In genomic region chr7:63956981-63957713, GRCm38 (mm10) we compare ENCODE assay signal across 7 mouse cellular contexts. TPM values are rescaled to one million over a fixed set of nuclear protein-coding genes. Genes with fewer than 3 reads are reported as not detected.
DNase-seq lines count a peak whose midpoint lies in the region; ATAC-seq lines count a peak whose summit lies in the region.

No protein-coding gene starts in this region.

- H3K36me3 ChIP-seq in forebrain, embryonic 10.5 days (replicated peaks), result no peaks in the 10 kb centered on the region
- H3K36me3 ChIP-seq in midbrain, embryonic 13.5 days, result no peaks in the 10 kb centered on the region

- 5% methylated on average over 16 of the region's 16 CpGs for WGBS in forebrain, embryonic 10.5 days
- WGBS in midbrain, embryonic 13.5 days, result 6% methylated on average over 16 of the region's 16 CpGs

- peak overlapping the region; percentile 41 for H3K4me3 ChIP-seq in forebrain, embryonic 10.5 days
- no peak overlapping the region for H3K4me3 ChIP-seq in midbrain, embryonic 13.5 days (replicated peaks)

- ATAC-seq in midbrain, embryonic 13.5 days, result peak; percentile 93

- H3K9me3 ChIP-seq in forebrain, embryonic 10.5 days, result no peaks in the 10 kb centered on the region
- no peaks in the 10 kb centered on the region for H3K9me3 ChIP-seq in midbrain, embryonic 13.5 days

- peak; percentile 27 for DNase-seq in ovary, postnatal 36 days (ENCODE audit: low spot score)
- DNase-seq in ovary, postnatal 10 days (ENCODE audit: low spot score), result no peak
- DNase-seq in forebrain, embryonic 10.5 days (ENCODE audit: extremely low spot score, low spot score), result peak; percentile 84
- peak; percentile 74 for DNase-seq in left cerebral cortex, adult 11 months (ENCODE audit: low spot score)
- peak; percentile 50 to 51 for DNase-seq in thymus, postnatal 10 days (ENCODE audit: low spot score in 2 of 2)
- no peak for DNase-seq in adrenal gland, adult 18-20 months (ENCODE audit: low spot score in 2 of 2)

- 0 out of 2 replicates have a peak overlapping the region, but pooled peaks have one; percentile 10 for H3K9ac ChIP-seq in midbrain, embryonic 13.5 days (replicated peaks)

- H3K27me3 ChIP-seq in forebrain, embryonic 10.5 days (ENCODE audit: poor library complexity, severe bottlenecking), result no peaks in the 10 kb centered on the region
- H3K27me3 ChIP-seq in midbrain, embryonic 13.5 days, result no peaks in the 10 kb centered on the region

- peak overlapping the region; percentile 97 for H3K27ac ChIP-seq in forebrain, embryonic 10.5 days
- peak overlapping the region; percentile 95 for H3K27ac ChIP-seq in midbrain, embryonic 13.5 days

- H3K4me2 ChIP-seq in midbrain, embryonic 13.5 days (replicated peaks), result peak overlapping the region; percentile 22; the same call in 1 of the 2 replicates

- peaks cover 46% of the 10 kb centered on the region for H3K4me1 ChIP-seq in forebrain, embryonic 10.5 days
- peaks cover 50% of the 10 kb centered on the region for H3K4me1 ChIP-seq in midbrain, embryonic 13.5 days (replicated peaks)

RNA-seq across cellular contexts. Expression of gene Klf13, which starts 18.4 kb away (rescaled TPM):
- 23.1 and 23.8 TPM in 2 replicates for polyA plus RNA-seq in forebrain, embryonic 10.5 days (2016; fragmentation: Nextera tagmentation; extraction: Ambion mirVana)
- 24.4 and 24.7 TPM in 2 replicates for polyA plus RNA-seq in midbrain, embryonic 13.5 days (2015; fragmentation: Nextera tagmentation; extraction: Ambion mirVana)
- 10 to 100 TPM; 52.5 to 58.4 TPM for total RNA-seq in adrenal gland, adult 18-20 months (2021)

RNA-seq across cellular contexts. Expression of gene E030018B13Rik, which starts 40.5 kb away (rescaled TPM):
- 0.21 TPM in 1 of 2 replicates, not detected in the other for polyA plus RNA-seq in forebrain, embryonic 10.5 days (2016; fragmentation: Nextera tagmentation; extraction: Ambion mirVana)
- polyA plus RNA-seq in midbrain, embryonic 13.5 days (2015; fragmentation: Nextera tagmentation; extraction: Ambion mirVana), result 0.22 and 0.27 TPM in 2 replicates
- not detected for total RNA-seq in adrenal gland, adult 18-20 months (2021)

Comparison
In these comparisons a context has a peak if more than half of its experiments do, and no peak if none do; other contexts are left out.
1. DNase-seq: peak in ovary, postnatal 36 days (single experiment), forebrain, embryonic 10.5 days (single experiment), left cerebral cortex, adult 11 months (single experiment) and thymus, postnatal 10 days (2 of 2); none in ovary, postnatal 10 days (single experiment) and adrenal gland, adult 18-20 months (0 of 2).